Comparison of ENCODE assay signal across 18 mouse cellular contexts in the genomic region with DNA sequence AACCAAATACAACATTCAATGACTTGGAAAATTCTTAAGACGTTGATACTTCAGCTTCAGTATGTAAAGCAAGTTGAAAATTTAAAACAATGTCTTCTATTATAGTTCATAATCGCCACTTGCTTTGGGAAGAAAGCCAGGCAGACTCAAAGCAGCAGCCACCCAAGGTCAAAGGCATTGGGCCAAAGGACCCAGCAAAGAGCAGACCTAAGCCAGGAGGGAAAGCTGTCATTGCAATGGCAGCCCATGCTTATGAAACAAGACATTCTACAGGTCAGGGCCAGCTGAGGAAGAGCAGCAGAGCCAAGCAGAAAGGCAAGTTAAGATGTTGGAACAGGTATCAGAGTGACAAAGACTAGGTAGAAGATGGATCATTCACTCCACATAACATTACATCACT. TPM values are rescaled to one million over a fixed set of nuclear protein-coding genes. Genes with fewer than 3 reads are reported as not detected.
"Had no signal": no experiment of that assay in that cellular context is flagged by ENCODE, and none has a peak within 500 bp of the region (broad histone marks: within the 10 kb centered on the region; RNA-seq: fewer than 3 reads in every experiment).

No protein-coding gene starts in this region.

- H3K27ac ChIP-seq: limb, embryonic 13.5 days; liver, embryonic 15.5 days; stomach, embryonic 15.5 days had no signal

- H3K9me3 ChIP-seq: limb, embryonic 13.5 days; liver, embryonic 15.5 days; stomach, embryonic 15.5 days had no signal

- H3K4me2 ChIP-seq: limb, embryonic 13.5 days; liver, embryonic 15.5 days; stomach, embryonic 15.5 days had no signal

- H3K27me3 ChIP-seq: limb, embryonic 13.5 days; liver, embryonic 15.5 days; stomach, embryonic 15.5 days had no signal

- H3K4me3 ChIP-seq: limb, embryonic 13.5 days; liver, embryonic 15.5 days; stomach, embryonic 15.5 days had no signal

- H3K4me1 ChIP-seq: limb, embryonic 13.5 days; liver, embryonic 15.5 days; stomach, embryonic 15.5 days had no signal

- H3K9ac ChIP-seq: limb, embryonic 13.5 days; liver, embryonic 15.5 days; stomach, embryonic 15.5 days had no signal

- ATAC-seq: lung, postnatal 0 days; midbrain, embryonic 16.5 days had no signal

- DNase-seq: kidney, adult 8-10 months; kidney, postnatal 25 days; lung, adult 2 months; lung, postnatal 36 days; right cerebral cortex, postnatal 14 days; thymus, postnatal 4 days had no signal

- H3K36me3 ChIP-seq: limb, embryonic 13.5 days; liver, embryonic 15.5 days; stomach, embryonic 15.5 days had no signal

RNA-seq across cellular contexts. Expression of gene Atoh1, which starts 25.3 kb away (rescaled TPM):
- total RNA-seq: layer of hippocampus, postnatal 25 days; left cerebral cortex, adult 8-10 months; left cerebral cortex, postnatal 36 days; liver, adult 2 months; megakaryocyte progenitor cell, adult 5-6 weeks had no signal
- polyA plus RNA-seq: liver, adult 2 months; liver, embryonic 15.5 days; lung, adult 2 months; lung, postnatal 0 days; spleen, adult 2 months; testis, adult 2 months had no signal
